Mouse (Mus musculus): ENCODE measurements around the gene Tgfbrap1.

DNA sequence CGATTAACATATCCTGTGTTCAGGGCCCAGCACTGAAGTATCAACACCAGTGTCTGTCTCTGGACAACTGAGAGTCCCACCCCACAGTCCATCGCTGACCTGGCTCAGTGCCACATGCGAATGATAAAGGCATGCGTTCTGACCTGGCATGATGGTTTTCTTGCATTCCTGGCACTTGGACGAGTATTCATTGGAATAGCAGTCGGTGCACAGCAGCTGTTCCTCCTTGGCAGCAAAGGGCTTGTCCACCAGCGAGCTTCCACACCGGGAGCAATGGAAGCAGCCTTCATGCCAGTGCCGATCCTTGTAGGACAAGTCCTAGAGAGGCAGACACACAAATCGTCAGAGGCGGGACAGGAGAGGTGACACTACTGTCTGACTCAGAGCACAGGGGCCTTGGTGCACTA, 43.1 kb upstream of the Tgfbrap1 start:
- TF ChIP-seq POLR2A (IDR thresholded peaks at IDR 0.05; ENCODE audit: insufficient read depth, low read depth, low read length) = no peak
- TF ChIP-seq CTCF (IDR thresholded peaks at IDR 0.05; ENCODE audit: insufficient read depth, low read depth, low read length) = no peak
